Mouse (Mus musculus) thymus, postnatal 4 days (tissue): ENCODE results near the gene Olfr287.

ENCODE experiments used
- DNase-seq: peaks from one replicate; pipeline ENCODE4 v3.0.0; 2021

The Olfr287 gene

DNA sequence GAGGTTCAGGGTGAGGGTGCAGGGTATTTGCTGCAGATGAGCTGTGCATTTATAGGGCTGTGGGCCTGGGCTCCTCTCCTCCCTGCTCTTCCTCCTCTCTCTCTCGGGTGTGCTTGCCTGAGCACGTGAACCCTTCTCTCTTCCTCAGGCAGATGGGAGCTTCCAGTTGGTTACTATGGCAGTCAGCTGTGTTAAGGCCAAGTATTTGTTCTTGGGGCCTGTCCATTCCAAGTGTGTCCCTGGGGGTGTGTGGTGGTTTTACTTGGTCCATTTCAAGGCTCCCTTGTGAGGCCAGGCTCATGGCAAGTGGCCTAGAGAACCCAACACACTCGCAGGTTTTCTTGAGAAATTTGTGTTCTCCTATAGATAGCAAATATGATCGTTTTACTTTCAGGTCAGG, at the start of gene Olfr287, which contains the start of gene Gm44579:
Olfr287 (minus strand) TSS at position 180 of the 400 bp plus-strand sequence.
Gm44579 (minus strand) TSS at position 101 of the 400 bp plus-strand sequence.
- no peak for DNase-seq

DNA sequence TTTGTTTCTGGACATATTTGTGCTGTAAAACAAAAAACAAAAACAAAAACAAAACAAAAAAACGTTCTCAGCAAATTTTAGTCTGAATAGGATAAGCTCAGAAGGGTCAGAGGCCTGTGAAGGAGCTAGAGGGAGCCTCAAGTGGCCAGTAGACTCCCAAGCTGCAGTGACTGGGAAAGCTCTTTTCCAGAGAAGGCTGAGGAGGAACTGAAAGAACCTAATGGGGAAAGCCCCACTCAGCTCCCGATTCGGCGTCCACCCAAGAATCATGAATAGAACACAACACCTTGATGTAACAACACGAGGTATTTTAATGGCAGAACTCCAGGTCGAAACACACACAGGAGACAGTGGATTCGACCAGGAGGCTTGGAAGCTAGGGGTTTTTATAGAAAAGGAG, 36.9 kb upstream of the Olfr287 start:
- no peak for DNase-seq

DNA sequence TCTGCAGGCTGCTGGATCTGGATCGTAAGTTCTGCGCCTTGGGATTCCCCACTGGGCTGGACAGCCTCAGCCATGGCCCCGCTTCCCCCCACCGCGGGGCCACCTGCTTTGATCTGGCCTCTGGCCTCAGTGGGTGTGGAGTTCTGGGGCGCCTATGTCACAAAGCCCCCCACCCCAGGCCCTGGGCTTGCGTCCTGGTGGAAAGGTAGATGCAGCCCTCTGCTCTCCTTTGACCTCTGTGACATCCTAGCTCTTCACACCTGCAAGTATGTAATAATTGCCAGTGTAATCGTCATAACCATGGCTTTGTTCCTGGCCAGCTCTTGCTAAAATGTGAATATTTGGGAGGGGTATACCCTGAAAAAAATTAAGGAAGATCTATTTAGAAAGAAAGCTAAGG, 36.3 kb upstream of the Olfr287 start, which contains the start of gene H1fnt:
H1fnt (minus strand) TSS at position 101 of the 400 bp plus-strand sequence.
- DNase-seq = no peak

DNA sequence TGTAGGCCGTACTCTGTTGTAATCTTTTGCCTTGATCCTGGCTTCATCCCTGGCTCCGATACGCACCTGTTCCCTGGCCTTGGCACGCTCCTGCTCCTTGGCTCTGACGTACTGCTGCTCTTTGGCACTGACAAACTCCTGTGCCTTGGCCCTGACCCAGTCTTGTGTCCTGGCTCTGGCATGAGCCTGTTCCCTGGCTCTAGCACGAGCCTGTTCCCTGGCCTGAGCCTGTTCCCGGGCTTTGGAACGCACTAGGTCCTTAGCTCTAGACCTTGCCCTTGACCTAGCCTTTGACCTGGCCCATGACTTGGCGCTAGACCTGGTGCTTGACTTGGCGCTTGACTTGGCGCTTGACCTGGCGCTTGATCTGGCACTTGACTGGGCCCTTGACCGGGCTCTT, 35.4 kb upstream of the Olfr287 start:
- no peak for DNase-seq

DNA sequence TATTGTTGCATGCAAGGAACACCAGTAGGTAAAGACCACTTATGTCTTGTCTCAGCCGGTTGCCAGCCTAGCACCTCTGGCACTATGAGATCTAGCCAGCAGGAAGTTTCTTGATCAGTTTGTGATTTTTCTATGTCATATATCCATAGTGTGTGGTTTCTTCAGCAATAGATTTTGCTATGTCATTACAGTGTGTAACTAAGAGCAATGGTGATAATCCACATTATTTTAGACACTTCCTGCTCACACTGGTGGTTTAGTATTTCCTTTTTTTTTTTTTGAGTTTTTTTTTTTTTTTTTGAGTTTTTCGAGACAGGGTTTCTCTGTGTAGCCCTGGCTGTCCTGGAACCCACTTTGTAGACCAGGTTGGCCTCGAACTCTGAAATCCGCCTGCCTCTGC, 14.6 kb upstream of the Olfr287 start:
- DNase-seq = no peak

DNA sequence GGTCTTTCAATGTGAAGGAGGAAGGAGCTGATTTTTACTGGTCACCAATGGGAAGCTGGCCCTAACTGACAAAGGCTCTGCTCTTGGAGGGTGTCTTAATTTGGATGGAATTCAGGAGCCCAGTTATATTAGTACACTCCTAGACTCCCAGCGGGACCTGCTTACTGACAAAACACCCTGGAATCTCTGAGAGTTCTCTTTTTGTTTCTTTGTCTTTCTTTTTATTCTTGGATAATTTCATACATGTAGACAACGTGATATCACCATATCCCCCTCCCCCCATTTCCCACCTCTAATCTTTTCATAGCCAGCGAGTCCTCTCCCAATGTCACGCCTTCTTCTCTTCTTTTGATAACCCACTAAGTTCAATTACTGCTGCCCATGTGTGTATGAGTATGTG, 13.5 kb upstream of the Olfr287 start, which contains the start of gene Olfr286:
Olfr286 (minus strand) TSS at position 101 of the 400 bp plus-strand sequence.
- no peak for DNase-seq

DNA sequence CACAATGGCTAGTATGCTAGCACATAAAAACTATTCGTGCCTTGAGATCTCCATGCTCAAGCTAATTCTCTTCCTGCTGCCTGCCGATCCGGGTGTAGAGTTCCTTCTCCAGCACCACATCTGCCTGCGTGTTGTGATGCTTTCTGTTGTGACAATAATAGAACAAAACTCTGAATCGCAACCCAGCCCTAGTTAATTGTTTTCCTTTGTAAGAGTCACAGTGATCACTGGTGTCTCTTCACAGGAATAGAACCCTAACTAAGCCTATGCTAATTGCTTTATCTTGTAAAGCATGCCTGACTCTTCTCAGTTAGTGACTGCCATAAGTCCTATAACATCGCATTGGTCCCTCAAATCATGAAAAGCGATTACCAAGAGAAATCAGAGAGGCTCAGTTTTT, 5.2 kb upstream of the Olfr287 start:
- no peak for DNase-seq

DNA sequence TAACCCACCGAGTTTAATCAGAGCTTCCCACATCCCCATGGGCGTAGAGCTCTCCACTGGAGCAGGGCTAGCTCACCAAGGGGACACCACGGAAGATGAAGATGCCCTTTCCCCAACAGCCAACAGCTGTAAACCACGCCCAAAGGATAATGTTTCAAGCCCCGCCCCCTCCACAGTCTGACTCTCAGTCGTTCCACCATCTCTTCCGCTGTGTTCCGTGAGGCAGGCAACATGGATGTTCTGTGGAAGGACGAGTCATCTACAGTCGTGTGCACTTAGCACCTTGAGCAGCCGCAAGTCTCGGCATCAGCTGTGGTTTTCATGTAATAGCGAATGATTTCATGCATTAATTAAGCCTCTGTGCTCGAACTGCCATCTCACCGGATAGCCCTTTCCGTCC, 4.8 kb upstream of the Olfr287 start:
- peak; percentile 10 for DNase-seq

DNA sequence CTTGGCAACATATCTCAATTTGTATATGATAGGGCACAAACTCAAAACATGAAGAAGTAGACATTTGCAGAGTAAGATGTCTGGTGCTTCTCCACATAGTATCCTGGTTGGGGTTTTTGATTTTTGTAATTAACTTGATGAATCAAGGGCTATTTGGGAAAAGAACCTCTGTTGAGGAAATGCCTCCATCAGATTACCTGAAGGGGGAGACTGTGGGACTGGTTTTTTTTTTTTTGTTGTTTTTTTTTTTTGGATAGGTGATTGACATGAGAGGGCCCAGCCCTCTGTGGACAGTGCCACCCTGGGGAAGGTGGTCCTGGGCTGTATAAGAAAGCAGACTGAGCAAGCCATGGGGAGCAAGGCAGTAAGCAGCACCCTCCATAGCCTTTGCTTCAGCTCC, 1.5 kb upstream of the Olfr287 start:
- no peak for DNase-seq

DNA sequence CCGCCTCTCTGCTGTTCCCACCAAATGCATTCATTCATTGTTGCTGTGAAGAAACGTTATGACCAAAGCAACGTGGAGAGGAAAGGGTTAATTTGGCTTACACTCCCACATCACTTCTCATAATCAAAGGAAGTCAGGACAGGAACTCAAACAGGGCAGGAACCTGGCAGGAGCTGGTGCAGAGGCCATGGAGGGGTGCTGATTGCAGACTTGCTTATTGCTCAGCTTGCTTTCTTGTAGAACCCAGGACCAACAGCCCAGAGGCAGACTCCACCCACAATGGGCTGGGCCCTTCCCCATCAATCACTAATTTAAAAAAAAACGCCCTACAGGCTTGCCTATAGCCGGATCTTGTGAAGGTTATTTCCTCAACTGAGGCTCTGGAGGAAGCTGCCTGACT, 6.7 kb downstream of the Olfr287 start:
- no peak for DNase-seq

DNA sequence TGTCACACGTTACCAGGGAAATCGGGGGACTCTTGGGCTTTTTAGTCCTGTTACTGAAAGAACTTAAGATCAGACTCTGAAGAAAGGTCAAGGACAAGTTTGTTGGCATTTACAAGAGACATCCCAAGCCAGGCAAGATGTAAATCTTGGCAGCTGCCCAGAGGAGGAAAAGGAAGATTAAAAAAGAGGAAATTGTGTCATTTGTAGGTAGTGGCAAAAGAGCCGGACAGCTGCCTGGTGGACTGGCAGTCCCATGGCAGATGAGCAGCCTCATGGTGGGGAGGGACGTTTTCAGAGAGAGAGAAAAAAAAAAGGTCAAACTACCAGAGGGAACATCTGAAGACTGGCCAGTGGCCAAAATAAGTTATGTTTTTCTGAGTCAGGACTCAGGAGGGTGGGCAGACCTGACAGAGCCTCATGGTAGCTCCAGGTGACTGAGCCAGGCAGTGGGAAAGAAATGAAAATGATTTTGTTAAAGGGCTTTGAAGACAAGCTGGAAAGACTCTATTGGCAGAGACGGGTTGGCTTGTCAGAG, 7.5 kb downstream of the Olfr287 start:
- no peak for DNase-seq

DNA sequence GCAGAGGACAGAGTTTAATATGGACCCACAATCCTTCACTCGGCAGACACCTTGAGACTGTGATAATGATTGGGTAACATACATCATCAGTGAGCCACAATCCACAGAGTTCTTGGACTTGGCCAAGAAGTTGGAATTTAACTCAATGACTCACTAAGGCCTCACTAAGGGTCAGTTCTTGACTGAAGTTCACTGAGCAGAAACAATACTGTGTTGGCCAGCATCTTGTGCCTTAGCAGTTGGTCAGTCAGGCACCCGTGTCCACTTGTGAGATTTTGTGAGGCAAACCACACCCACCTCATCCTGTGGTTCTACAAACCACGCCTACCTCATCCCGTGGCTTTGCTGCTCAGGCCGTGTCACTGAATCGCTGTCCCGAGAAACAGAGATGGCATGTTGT, 11.2 kb downstream of the Olfr287 start:
- DNase-seq = no peak

DNA sequence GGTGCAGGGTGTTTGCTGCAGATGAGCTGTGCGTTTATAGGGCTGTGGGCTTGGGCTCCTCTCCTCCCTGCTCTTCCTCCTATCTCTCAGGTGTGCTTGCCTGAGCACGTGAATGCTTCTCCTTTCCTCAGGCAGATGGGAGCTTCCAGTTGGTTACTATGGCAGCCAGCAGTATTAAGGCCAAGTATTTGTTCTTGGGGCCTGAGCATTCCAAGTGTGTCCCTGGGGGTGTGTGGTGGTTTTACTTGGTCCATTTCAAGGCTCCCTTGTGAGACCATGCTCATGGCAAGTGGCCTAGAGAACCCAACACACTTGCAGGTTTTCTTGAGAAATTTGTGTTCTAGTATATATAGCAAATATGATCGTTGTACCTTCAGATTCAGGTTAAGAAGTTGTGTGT, 25.4 kb downstream of the Olfr287 start, which contains the start of gene Olfr288:
Olfr288 (minus strand) TSS at position 101 of the 400 bp plus-strand sequence.
- no peak for DNase-seq

DNA sequence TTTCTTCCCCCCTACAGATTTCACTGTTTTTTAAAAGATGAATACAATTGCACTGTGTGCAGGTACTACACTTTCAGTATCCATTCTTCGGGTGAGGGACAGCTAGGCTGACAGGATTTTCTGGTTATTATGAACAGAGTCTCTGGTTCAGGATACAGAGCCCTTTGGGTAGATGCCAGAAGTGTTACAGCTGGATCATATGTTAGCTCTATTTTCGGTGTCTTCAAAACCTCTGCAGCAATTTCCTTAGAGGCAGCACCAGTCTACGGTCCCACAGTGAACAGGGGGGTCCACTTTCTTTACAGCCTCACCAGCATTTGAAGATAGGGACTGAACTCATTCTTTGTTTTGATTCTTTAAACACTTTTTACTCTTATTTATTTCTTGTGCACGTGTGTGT, 36.4 kb downstream of the Olfr287 start:
- DNase-seq = no peak

DNA sequence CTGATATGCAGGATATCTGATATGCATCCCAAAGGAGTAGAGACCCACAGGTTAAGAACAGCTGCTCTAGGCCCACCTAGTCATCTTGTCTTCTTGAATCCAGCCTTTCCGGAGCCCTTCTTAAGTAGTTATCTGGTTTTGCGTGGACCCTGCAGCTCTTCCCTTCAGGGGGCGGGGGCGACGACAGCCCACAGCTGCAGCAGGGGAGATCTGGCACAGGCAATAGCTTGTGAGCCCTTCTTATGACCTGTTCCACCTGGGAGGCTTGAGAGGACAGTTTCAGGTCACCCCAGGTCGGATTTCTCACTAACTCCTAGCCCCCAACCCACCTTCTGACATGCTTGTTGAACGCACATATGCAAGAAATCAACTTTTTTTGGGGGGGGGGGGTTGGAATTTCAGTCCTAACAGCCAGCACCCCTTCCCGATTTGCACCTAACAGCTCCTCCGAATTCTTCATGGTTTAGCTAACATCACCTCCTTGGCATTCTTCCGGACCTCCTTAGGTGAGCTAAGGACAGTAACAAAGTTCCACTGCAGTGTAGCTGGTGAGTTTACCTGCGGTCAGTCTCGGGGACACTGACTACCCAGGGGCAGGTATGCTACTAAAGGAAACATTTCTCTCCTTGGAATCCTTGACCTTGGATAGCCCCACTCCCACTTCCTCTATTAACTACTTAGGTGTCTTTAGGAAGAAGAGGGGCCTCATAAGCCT, 38.8 kb downstream of the Olfr287 start:
- DNase-seq = no peak

DNA sequence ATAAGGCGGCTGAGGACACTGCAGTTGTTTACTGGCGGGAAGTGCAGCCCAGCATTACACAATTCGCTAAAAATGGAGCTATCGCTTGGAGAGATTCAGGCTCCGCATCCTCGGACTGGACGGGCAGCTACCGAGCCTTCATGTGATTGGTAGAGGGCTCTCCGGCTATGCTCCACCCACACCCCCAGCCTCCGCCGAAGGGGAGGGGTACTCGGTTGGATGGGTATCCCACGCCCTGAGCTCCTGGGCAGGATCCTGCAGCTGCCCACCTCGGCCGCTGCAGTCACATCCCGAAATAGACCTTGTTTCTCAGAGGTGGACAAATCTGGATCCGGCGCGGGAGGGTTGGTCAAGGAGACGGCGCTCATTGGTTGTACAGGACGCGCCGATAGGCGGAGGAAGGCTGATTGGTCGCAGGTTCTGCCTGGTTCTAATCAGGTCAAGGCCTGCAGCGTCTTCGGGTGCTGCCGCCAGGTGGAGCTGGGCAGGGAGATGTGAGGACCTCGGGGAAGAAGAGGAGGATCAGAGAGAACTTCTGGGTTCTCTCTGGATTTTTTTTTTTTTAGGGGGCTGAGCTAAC, 39.6 kb downstream of the Olfr287 start:
- peak; percentile 85 for DNase-seq

DNA sequence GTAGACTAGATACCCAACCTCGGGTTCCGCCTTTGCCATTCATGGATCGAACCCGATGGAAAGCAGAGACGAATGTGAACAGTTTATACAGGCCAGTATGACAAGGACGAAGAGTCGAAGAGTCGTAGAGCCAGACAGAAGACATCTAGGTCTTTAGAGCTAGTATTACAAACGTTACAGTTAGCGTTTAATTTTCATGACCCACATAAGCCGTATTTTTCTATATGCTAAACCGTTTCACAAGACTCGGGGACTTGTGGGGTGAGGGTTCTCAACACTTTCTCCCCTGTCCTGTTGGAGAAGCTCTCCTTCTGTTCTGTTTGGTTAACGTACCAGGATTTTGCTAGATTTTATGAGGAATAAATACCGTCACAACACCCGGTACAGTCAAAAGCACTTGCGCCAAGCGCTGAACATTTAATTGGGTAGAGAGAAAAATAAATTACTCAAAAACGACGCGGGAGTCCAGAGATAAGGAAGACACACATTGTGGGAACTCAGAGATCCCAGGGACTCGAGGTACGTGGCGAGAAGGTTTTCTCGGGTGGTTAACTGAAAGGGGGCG, 40.2 kb downstream of the Olfr287 start:
- DNase-seq = no peak

DNA sequence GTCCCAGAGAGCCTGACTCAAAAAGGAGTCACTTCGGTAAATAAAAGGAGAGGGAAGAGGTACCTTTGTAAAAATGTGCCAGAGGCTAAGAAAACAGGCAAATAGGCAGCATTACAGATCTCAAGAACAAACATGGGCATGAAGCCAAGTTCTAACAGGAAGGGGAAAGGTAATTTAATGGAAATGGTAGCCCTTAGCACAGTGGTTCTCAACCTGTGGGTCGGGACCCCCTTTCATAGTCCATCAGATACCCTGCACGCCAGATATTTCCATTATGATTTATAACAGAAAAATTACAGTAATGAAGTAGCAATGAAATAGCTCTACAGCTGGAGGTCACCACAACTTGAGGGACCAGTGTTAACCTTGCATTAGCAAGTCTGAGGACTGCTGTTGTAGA, 43.5 kb downstream of the Olfr287 start:
- DNase-seq = no peak

DNA sequence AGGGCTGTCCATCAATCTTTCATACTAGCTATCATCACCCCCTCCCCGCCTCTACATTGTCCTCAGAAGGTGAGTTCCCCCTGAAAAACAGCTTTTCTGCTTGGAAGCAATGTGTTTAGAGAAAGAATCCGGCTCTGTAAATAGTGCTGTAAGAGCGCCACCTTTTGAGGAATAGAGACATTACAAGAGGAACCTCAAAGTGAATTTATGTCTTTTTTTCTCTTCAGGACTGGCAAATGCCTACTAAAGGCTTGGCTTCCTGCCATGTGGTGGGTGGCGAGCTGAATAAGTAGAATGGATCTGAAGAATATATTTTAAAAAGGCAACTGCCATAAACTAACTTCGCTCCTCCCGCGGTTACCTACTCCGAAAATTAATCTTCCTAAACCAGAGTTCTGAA, 47.0 kb downstream of the Olfr287 start:
- peak; percentile 18 for DNase-seq

DNA sequence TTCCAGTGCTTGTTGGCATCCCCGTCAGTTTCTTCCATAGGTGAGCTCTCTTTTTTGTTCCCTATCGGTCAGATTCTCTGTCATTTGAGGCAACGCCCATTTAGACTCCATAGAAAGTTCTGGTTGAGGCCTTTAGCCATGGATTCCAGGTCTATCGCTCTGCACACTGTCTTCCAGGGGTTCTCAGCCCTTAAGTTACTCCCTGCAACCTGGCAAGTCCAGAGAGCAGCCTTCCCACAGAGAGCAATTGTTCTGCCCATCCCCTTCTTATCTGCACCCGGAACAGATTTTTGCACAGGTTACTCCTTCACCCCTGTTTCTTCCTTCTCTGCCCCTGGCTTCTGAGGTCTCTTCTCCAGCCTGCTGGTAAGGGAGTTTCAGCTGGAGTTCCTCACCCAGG, 48.7 kb downstream of the Olfr287 start:
- no peak for DNase-seq

DNA sequence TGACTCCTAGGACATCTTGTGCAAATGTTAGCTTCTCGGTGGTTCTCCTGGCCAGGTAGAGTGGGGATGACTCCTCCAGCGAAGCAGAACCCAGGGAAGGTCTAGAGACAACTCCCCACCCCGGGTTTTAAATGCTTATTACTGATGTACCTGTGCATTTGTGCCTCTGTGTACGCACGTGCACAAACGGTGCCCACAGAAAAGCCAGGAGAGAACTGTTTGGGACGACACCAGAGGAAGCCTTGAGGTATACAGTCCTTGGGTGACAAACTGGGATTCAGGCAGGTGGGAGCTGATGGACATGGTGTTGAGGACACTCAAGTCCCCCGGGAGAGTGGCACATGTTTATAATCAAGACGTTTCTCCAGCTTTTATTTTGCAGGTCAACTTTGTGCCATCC, 49.9 kb downstream of the Olfr287 start:
- no peak for DNase-seq

DNA sequence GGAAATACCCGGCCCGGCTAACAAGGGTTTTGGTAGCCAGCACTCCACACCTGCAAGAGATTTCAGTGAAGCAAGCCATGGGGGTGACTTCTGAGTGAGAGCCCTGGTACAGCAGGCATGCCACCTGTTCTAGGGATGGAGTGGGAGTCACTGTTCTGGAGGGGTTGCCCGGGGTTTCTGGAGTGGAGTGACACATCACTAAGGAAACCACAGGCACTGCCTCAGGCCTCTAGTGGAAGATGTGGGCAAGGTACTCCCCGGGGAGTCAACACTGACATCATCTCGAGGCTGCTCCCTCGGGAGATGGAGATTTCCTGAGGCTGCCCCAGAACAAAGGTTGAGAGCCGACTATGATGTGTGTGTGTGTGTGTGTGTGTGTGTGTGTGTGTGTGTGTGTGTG, 50.5 kb downstream of the Olfr287 start:
- no peak for DNase-seq

DNA sequence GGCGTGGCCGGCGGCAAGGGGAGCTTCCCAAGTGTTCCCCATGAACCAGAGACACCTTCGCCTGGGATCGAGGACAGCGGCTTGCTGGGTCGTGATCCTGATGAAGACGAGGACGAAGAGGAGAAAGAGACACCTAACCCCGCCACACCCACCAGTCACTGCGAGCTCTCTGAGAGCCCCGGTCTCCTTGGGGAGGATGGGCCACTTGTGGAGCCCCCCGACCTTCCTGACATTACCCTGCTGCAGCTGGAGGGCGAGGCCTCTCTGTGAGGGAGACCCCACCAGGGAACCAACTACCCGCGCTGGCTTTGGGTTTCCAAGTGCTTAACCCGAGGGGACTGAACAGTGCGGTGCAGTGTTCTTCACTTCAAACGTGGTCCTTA, 52.2 kb downstream of the Olfr287 start:
- DNase-seq = peak; percentile 10
